Mouse (Mus musculus) G1E (cell line): Measurements from ENCODE around the gene Tbl3. TPM values are rescaled to one million over a fixed set of nuclear protein-coding genes. Genes with fewer than 3 reads are reported as not detected.
A peak's percentile ranks its signal among the peaks of the same experiment; 100 is the strongest.

Experiments used
- ATAC-seq: 2 replicates; pipeline ENCODE4 v1.8.0; 2016; ENCODE audit warnings: mild to moderate bottlenecking; ENCODE audit not compliant: insufficient number of reproducible peaks, poor library complexity, low FRiP score, severe bottlenecking; ENCODE audit errors: extremely low read depth
- DNase-seq: peaks from one replicate; pipeline ENCODE4 v3.0.0; 2012; ENCODE audit warnings: low spot score
- H3K27me3 ChIP-seq: 2 replicates; pipeline ENCODE4 v1.6.1; 2012; ENCODE audit warnings: mild to moderate bottlenecking, low read length, inconsistent platforms; ENCODE audit not compliant: insufficient read depth
- H3K36me3 ChIP-seq: replicated peaks from 2 replicates; pipeline ENCODE3; 2012; ENCODE audit warnings: mild to moderate bottlenecking, inconsistent platforms
- H3K4me1 ChIP-seq: 2 replicates; pipeline ENCODE4 v1.6.1; 2012; ENCODE audit warnings: low read depth, low read length, inconsistent platforms, mixed read lengths; ENCODE audit not compliant: insufficient read depth
- H3K4me3 ChIP-seq: 2 replicates; pipeline ENCODE4 v1.5.1; 2012; ENCODE audit warnings: low read depth, mild to moderate bottlenecking, inconsistent platforms, low read length, moderate library complexity, mixed read lengths
- H3K9me3 ChIP-seq: replicated peaks from 2 replicates; pipeline ENCODE4 v1.6.1; 2012; ENCODE audit warnings: inconsistent platforms
- CTCF ChIP-seq: IDR thresholded peaks from 2 replicates; pipeline ENCODE4 v1.5.1; 2012; ENCODE audit warnings: low read depth, low read length, inconsistent platforms, mixed read lengths
- GATA1 ChIP-seq: IDR thresholded peaks from 2 replicates; pipeline ENCODE4 v1.6.1; 2012; ENCODE audit warnings: borderline replicate concordance, low read length, inconsistent platforms, mixed read lengths
- GATA2 ChIP-seq: IDR thresholded peaks from 2 replicates; pipeline ENCODE4 v1.6.1; 2012; ENCODE audit warnings: low read depth, low read length, inconsistent platforms, borderline replicate concordance
- POLR2AphosphoS5 ChIP-seq: IDR thresholded peaks from 2 replicates; pipeline ENCODE4 v1.6.1; 2012; ENCODE audit warnings: low read depth, low read length, inconsistent platforms; ENCODE audit not compliant: insufficient replicate concordance
- TAL1 ChIP-seq: conservative IDR thresholded peaks from 2 replicates; pipeline ENCODE4 v1.6.1; 2012; ENCODE audit warnings: low read depth, low read length, inconsistent platforms, mixed read lengths
- polyA plus RNA-seq: library from polyadenylated mRNA; stranded (reverse); fragments of >175 nt; gene quantifications from 2 replicates; pipeline ENCODE4 v1.2.3, GENCODE M21; 2012
- total RNA-seq, 2 experiments: library from RNA; stranded (forward) in 1 of 2; stranded (reverse) in 1 of 2; fragments of 200-1000 nt in 1 of 2; fragments of >200 nt in 1 of 2; fragmentation: Nextera tagmentation in 1 of 2; gene quantifications; 2 replicates each; pipeline ENCODE4 v1.2.3; 2014 to 2017

Tbl3 gene
- total and polyA plus RNA-seq, 3 experiments = 9.2 to 27.7 (median 25.2) TPM

GRCm38 (mm10) chr17:24653967-24654710 lies 53.3 kb downstream of the Tbl3 start:
- DNase-seq (no peak), ATAC-seq (no peak)
- Histone ChIP-seq H3K36me3 (no peaks in the 10 kb centered on the region), H3K4me1 (peaks cover 10% of the 10 kb centered on the region), H3K27me3 (peaks cover 68% of the 10 kb centered on the region), H3K4me3 (no peak overlapping the region), H3K9me3 (no peaks in the 10 kb centered on the region)
- no peak for TF ChIP-seq GATA2
- TF ChIP-seq GATA1 = no peak
- no peak for TF ChIP-seq TAL1
- TF ChIP-seq CTCF = no peak
- TF ChIP-seq POLR2AphosphoS5 = no peak

GRCm38 (mm10) chr17:24651835-24652234 lies 55.6 kb downstream of the Tbl3 start:
- no peaks in the 10 kb centered on the region for H3K36me3 ChIP-seq
- DNase-seq (no peak), ATAC-seq (no peak)
- peaks cover 69% of the 10 kb centered on the region for H3K27me3 ChIP-seq
- no peak for TF ChIP-seq CTCF
- TF ChIP-seq TAL1 = no peak
- TF ChIP-seq GATA1 = no peak
- TF ChIP-seq POLR2AphosphoS5 = no peak
- TF ChIP-seq GATA2 = no peak
- H3K4me3 ChIP-seq = no peak overlapping the region
- no peaks in the 10 kb centered on the region for H3K9me3 ChIP-seq
- H3K4me1 ChIP-seq = peaks cover 10% of the 10 kb centered on the region

- ATAC-seq (no peak), DNase-seq (no peak)
- TF ChIP-seq GATA1 (no peak), TAL1 (no peak), GATA2 (no peak), POLR2AphosphoS5 (no peak), CTCF (no peak)
- peaks cover 74% of the 10 kb centered on the region for H3K27me3 ChIP-seq
- H3K4me1 ChIP-seq = peaks cover 10% of the 10 kb centered on the region
- no peaks in the 10 kb centered on the region for H3K9me3 ChIP-seq
- H3K4me3 ChIP-seq = no peak overlapping the region
- H3K36me3 ChIP-seq = no peaks in the 10 kb centered on the region
Measured at GRCm38 (mm10) chr17:24650766-24651165, 56.7 kb downstream of the Tbl3 start.

GRCm38 (mm10) chr17:24650070-24650616 lies 57.3 kb downstream of the Tbl3 start, which contains the start of gene Slc9a3r2:
Gene Slc9a3r2 (minus strand): TSS chr17:24650327.
- no peaks in the 10 kb centered on the region for H3K9me3 ChIP-seq
- peaks cover 10% of the 10 kb centered on the region for H3K4me1 ChIP-seq
- DNase-seq (no peak), ATAC-seq (no peak)
- no peaks in the 10 kb centered on the region for H3K36me3 ChIP-seq
- TF ChIP-seq TAL1 (no peak), POLR2AphosphoS5 (no peak), GATA2 (no peak)
- H3K4me3 ChIP-seq = peak within 1 kb of the TSS; percentile 63; the same call in 1 of the 2 replicates
- H3K27me3 ChIP-seq = peaks cover 80% of the 10 kb centered on the region

GRCm38 (mm10) chr17:24649581-24650069 lies 57.8 kb downstream of the Tbl3 start:
- Histone ChIP-seq H3K4me3 (peak overlapping the region; percentile 63; the same call in 1 of the 2 replicates), H3K36me3 (no peaks in the 10 kb centered on the region), H3K9me3 (no peaks in the 10 kb centered on the region), H3K4me1 (peaks cover 10% of the 10 kb centered on the region), H3K27me3 (peaks cover 86% of the 10 kb centered on the region)
- ATAC-seq (no peak), DNase-seq (no peak)
- TF ChIP-seq GATA2 = no peak
- TF ChIP-seq TAL1 = no peak
- TF ChIP-seq CTCF = no peak
- no peak for TF ChIP-seq POLR2AphosphoS5
- no peak for TF ChIP-seq GATA1

- no peak overlapping the region for H3K4me3 ChIP-seq
- peaks cover 87% of the 10 kb centered on the region for H3K27me3 ChIP-seq
- H3K36me3 ChIP-seq = no peaks in the 10 kb centered on the region
- DNase-seq (no peak), ATAC-seq (no peak)
- peaks cover 13% of the 10 kb centered on the region for H3K4me1 ChIP-seq
- no peaks in the 10 kb centered on the region for H3K9me3 ChIP-seq
- TF ChIP-seq POLR2AphosphoS5 = no peak
Measured at GRCm38 (mm10) chr17:24648731-24649377, 58.6 kb downstream of the Tbl3 start.

Other genes starting within 250 kb of the Tbl3 start
Only the 20 nearest of the 32 such genes appear.
- gene Rab26, start 173.4 kb downstream of the Tbl3 start, total RNA-seq (2014; fragmentation: Nextera tagmentation) = 0.83 TPM in 1 of 2 replicates, not detected in the other
- gene Rab26, start 173.4 kb downstream of the Tbl3 start, total RNA-seq (2017) = 0.35 and 0.49 TPM in 2 replicates
- gene Rab26, start 173.4 kb downstream of the Tbl3 start, polyA plus RNA-seq = 0.24 and 0.26 TPM in 2 replicates
- gene Pkd1, start 157.8 kb downstream of the Tbl3 start, total RNA-seq (2014; fragmentation: Nextera tagmentation) = 14.4 and 28.0 TPM in 2 replicates
- 5.0 and 10.3 TPM in 2 replicates for gene Pkd1, start 157.8 kb downstream of the Tbl3 start, total RNA-seq (2017)
- 4.1 and 5.8 TPM in 2 replicates for gene Pkd1, start 157.8 kb downstream of the Tbl3 start, polyA plus RNA-seq
- 114 and 146 TPM in 2 replicates for gene Tsc2, start 75.0 kb downstream of the Tbl3 start, total RNA-seq (2014; fragmentation: Nextera tagmentation)
- 38.0 and 39.7 TPM in 2 replicates for gene Tsc2, start 75.0 kb downstream of the Tbl3 start, total RNA-seq (2017)
- 66.5 and 77.5 TPM in 2 replicates for gene Tsc2, start 75.0 kb downstream of the Tbl3 start, polyA plus RNA-seq
- gene Nthl1, start 75.0 kb downstream of the Tbl3 start, total RNA-seq (2014; fragmentation: Nextera tagmentation) = 3.8 and 9.1 TPM in 2 replicates
- gene Nthl1, start 75.0 kb downstream of the Tbl3 start, total RNA-seq (2017) = 9.8 and 16.9 TPM in 2 replicates
- 17.8 and 21.5 TPM in 2 replicates for gene Nthl1, start 75.0 kb downstream of the Tbl3 start, polyA plus RNA-seq
- gene Slc9a3r2, start 57.3 kb downstream of the Tbl3 start, total RNA-seq (2014; fragmentation: Nextera tagmentation) = not detected in 2 replicates
- gene Slc9a3r2, start 57.3 kb downstream of the Tbl3 start, total RNA-seq (2017) = 0.16 TPM in 1 of 2 replicates, not detected in the other
- 0.03 and 0.07 TPM in 2 replicates for gene Slc9a3r2, start 57.3 kb downstream of the Tbl3 start, polyA plus RNA-seq
- gene Npw, start 49.2 kb downstream of the Tbl3 start, total RNA-seq (2014; fragmentation: Nextera tagmentation) = not detected in 2 replicates
- not detected in 2 replicates for gene Npw, start 49.2 kb downstream of the Tbl3 start, total RNA-seq (2017)
- gene Npw, start 49.2 kb downstream of the Tbl3 start, polyA plus RNA-seq = not detected in 2 replicates
- gene Zfp598, start 38.0 kb downstream of the Tbl3 start, total RNA-seq (2014; fragmentation: Nextera tagmentation) = 55.9 and 59.1 TPM in 2 replicates
- 11.2 and 12.0 TPM in 2 replicates for gene Zfp598, start 38.0 kb downstream of the Tbl3 start, total RNA-seq (2017)
- gene Zfp598, start 38.0 kb downstream of the Tbl3 start, polyA plus RNA-seq = 86.4 and 99.2 TPM in 2 replicates
- not detected in 2 replicates for gene Syngr3, start 17.7 kb downstream of the Tbl3 start, total RNA-seq (2014; fragmentation: Nextera tagmentation)
- gene Syngr3, start 17.7 kb downstream of the Tbl3 start, total RNA-seq (2017) = 0.17 TPM in 1 of 2 replicates, not detected in the other
- 0.08 and 0.12 TPM in 2 replicates for gene Syngr3, start 17.7 kb downstream of the Tbl3 start, polyA plus RNA-seq
- gene Gfer, start 11.5 kb downstream of the Tbl3 start, total RNA-seq (2014; fragmentation: Nextera tagmentation) = 10.5 and 15.7 TPM in 2 replicates
- gene Gfer, start 11.5 kb downstream of the Tbl3 start, total RNA-seq (2017) = 34.1 and 46.4 TPM in 2 replicates
- gene Gfer, start 11.5 kb downstream of the Tbl3 start, polyA plus RNA-seq = 149 and 184 TPM in 2 replicates
- 1.4 TPM in 1 of 2 replicates, not detected in the other for gene Noxo1, start 11.4 kb downstream of the Tbl3 start, total RNA-seq (2014; fragmentation: Nextera tagmentation)
- gene Noxo1, start 11.4 kb downstream of the Tbl3 start, total RNA-seq (2017) = 1.0 and 1.1 TPM in 2 replicates
- 0.72 and 0.87 TPM in 2 replicates for gene Noxo1, start 11.4 kb downstream of the Tbl3 start, polyA plus RNA-seq
- gene Rnf151, start 10.4 kb upstream of the Tbl3 start, total RNA-seq (2014; fragmentation: Nextera tagmentation) = not detected in 2 replicates
- 0.23 TPM in 1 of 2 replicates, not detected in the other for gene Rnf151, start 10.4 kb upstream of the Tbl3 start, total RNA-seq (2017)
- 0.13 and 0.17 TPM in 2 replicates for gene Rnf151, start 10.4 kb upstream of the Tbl3 start, polyA plus RNA-seq
- gene Rps2, start 10.5 kb upstream of the Tbl3 start, total RNA-seq (2014; fragmentation: Nextera tagmentation) = 3,970 and 4,105 TPM in 2 replicates
- gene Rps2, start 10.5 kb upstream of the Tbl3 start, total RNA-seq (2017) = 950 and 975 TPM in 2 replicates
- 2,688 and 3,723 TPM in 2 replicates for gene Rps2, start 10.5 kb upstream of the Tbl3 start, polyA plus RNA-seq
- gene Ndufb10, start 16.8 kb upstream of the Tbl3 start, total RNA-seq (2014; fragmentation: Nextera tagmentation) = 54.6 and 63.5 TPM in 2 replicates
- gene Ndufb10, start 16.8 kb upstream of the Tbl3 start, total RNA-seq (2017) = 185 and 206 TPM in 2 replicates
- 372 and 429 TPM in 2 replicates for gene Ndufb10, start 16.8 kb upstream of the Tbl3 start, polyA plus RNA-seq
- not detected in 2 replicates for gene Rpl3l, start 20.2 kb upstream of the Tbl3 start, total RNA-seq (2014; fragmentation: Nextera tagmentation)
- 0.17 TPM in 1 of 2 replicates, not detected in the other for gene Rpl3l, start 20.2 kb upstream of the Tbl3 start, total RNA-seq (2017)
- gene Rpl3l, start 20.2 kb upstream of the Tbl3 start, polyA plus RNA-seq = 0.07 TPM in 1 of 2 replicates, not detected in the other
- 62.0 and 76.8 TPM in 2 replicates for gene Msrb1, start 29.0 kb upstream of the Tbl3 start, total RNA-seq (2014; fragmentation: Nextera tagmentation)
- gene Msrb1, start 29.0 kb upstream of the Tbl3 start, total RNA-seq (2017) = 34.6 and 39.2 TPM in 2 replicates
- 10.1 and 14.6 TPM in 2 replicates for gene Msrb1, start 29.0 kb upstream of the Tbl3 start, polyA plus RNA-seq
- gene Hs3st6, start 45.3 kb upstream of the Tbl3 start, total RNA-seq (2014; fragmentation: Nextera tagmentation) = not detected in 2 replicates
- not detected in 2 replicates for gene Hs3st6, start 45.3 kb upstream of the Tbl3 start, total RNA-seq (2017)
- gene Hs3st6, start 45.3 kb upstream of the Tbl3 start, polyA plus RNA-seq = not detected in 2 replicates
- 7.6 and 8.4 TPM in 2 replicates for gene Meiob, start 96.6 kb upstream of the Tbl3 start, total RNA-seq (2014; fragmentation: Nextera tagmentation)
- 1.9 and 2.1 TPM in 2 replicates for gene Meiob, start 96.6 kb upstream of the Tbl3 start, total RNA-seq (2017)
- gene Meiob, start 96.6 kb upstream of the Tbl3 start, polyA plus RNA-seq = 0.07 and 0.13 TPM in 2 replicates
- 16.8 and 22.3 TPM in 2 replicates for gene Hagh, start 132.5 kb upstream of the Tbl3 start, total RNA-seq (2014; fragmentation: Nextera tagmentation)
- gene Hagh, start 132.5 kb upstream of the Tbl3 start, total RNA-seq (2017) = 30.4 and 34.7 TPM in 2 replicates
- gene Hagh, start 132.5 kb upstream of the Tbl3 start, polyA plus RNA-seq = 22.1 and 22.3 TPM in 2 replicates
- gene Fahd1, start 142.7 kb upstream of the Tbl3 start, total RNA-seq (2014; fragmentation: Nextera tagmentation) = 7.9 and 10.8 TPM in 2 replicates
- gene Fahd1, start 142.7 kb upstream of the Tbl3 start, total RNA-seq (2017) = 16.1 TPM in 2 replicates
- gene Fahd1, start 142.7 kb upstream of the Tbl3 start, polyA plus RNA-seq = 3.9 and 4.5 TPM in 2 replicates
- gene Igfals, start 158.3 kb upstream of the Tbl3 start, total RNA-seq (2014; fragmentation: Nextera tagmentation) = not detected in 2 replicates
- gene Igfals, start 158.3 kb upstream of the Tbl3 start, total RNA-seq (2017) = 0.12 and 0.16 TPM in 2 replicates
- 0.10 and 0.12 TPM in 2 replicates for gene Igfals, start 158.3 kb upstream of the Tbl3 start, polyA plus RNA-seq